25 mouse cellular contexts compared by ENCODE assay signal in genomic region chr6:80328391-80328790, GRCm38 (mm10).
DNase-seq lines count a peak whose midpoint lies in the region; ATAC-seq lines count a peak whose summit lies in the region.
"Had no signal": no experiment of that assay in that cellular context is flagged by ENCODE, and none has a peak within 500 bp of the region (broad histone marks: within the 10 kb centered on the region; RNA-seq: fewer than 3 reads in every experiment).

No protein-coding gene starts in this region.

- WGBS in kidney, embryonic 16.5 days = 58% methylated on average over 3 of the region's 3 CpGs
- WGBS in kidney, embryonic 15.5 days = 64% methylated on average over 3 of the region's 3 CpGs
- WGBS in forebrain, embryonic 13.5 days = 93% methylated on average over 3 of the region's 3 CpGs
- WGBS in midbrain, embryonic 13.5 days = 88% methylated on average over 3 of the region's 3 CpGs

- ATAC-seq in kidney, embryonic 16.5 days (ENCODE audit: low FRiP score, low TSS enrichment) = 0 out of 2 replicates have a peak, but pooled peaks have one; percentile 15
- no peak for ATAC-seq in kidney, embryonic 15.5 days (replicated peaks; ENCODE audit: low FRiP score)
- ATAC-seq in granulocyte monocyte progenitor cell, adult 5-6 weeks (replicated peaks; ENCODE audit: poor library complexity, severe bottlenecking) = peak; percentile 30
- ATAC-seq in forebrain, embryonic 13.5 days = no peak
- no peak for ATAC-seq in midbrain, embryonic 13.5 days
- ATAC-seq: activated CD4-positive, CD25-positive, alpha-beta regulatory T cell, adult 4 months; CD4-positive, CD25-positive, alpha-beta regulatory T cell, adult 4 months; forebrain, embryonic 14.5 days; forebrain, embryonic 16.5 days; Patski had no signal

- no peaks in the 10 kb centered on the region for H3K4me1 ChIP-seq in kidney, embryonic 16.5 days (ENCODE audit: insufficient read depth, low read length)
- no peaks in the 10 kb centered on the region for H3K4me1 ChIP-seq in kidney, embryonic 15.5 days
- no peaks in the 10 kb centered on the region for H3K4me1 ChIP-seq in forebrain, embryonic 13.5 days
- no peaks in the 10 kb centered on the region for H3K4me1 ChIP-seq in midbrain, embryonic 13.5 days (replicated peaks)
- H3K4me1 ChIP-seq: embryonic facial prominence, embryonic 10.5 days; embryonic facial prominence, embryonic 12.5 days had no signal

- H3K4me3 ChIP-seq in kidney, embryonic 16.5 days (ENCODE audit: low read length) = no peak overlapping the region
- H3K4me3 ChIP-seq in kidney, embryonic 15.5 days (replicated peaks) = no peak overlapping the region
- H3K4me3 ChIP-seq in forebrain, embryonic 13.5 days = no peak overlapping the region
- no peak overlapping the region for H3K4me3 ChIP-seq in midbrain, embryonic 13.5 days (replicated peaks)
- H3K4me3 ChIP-seq: embryonic facial prominence, embryonic 10.5 days; embryonic facial prominence, embryonic 12.5 days had no signal

- no peak overlapping the region for H3K4me2 ChIP-seq in kidney, embryonic 16.5 days (replicated peaks; ENCODE audit: low read depth, low read length)
- no peak overlapping the region for H3K4me2 ChIP-seq in kidney, embryonic 15.5 days
- no peak overlapping the region for H3K4me2 ChIP-seq in forebrain, embryonic 13.5 days
- H3K4me2 ChIP-seq in midbrain, embryonic 13.5 days (replicated peaks) = no peak overlapping the region
- H3K4me2 ChIP-seq: embryonic facial prominence, embryonic 12.5 days had no signal

- H3K36me3 ChIP-seq in kidney, embryonic 16.5 days (ENCODE audit: insufficient read depth, low read length) = no peaks in the 10 kb centered on the region
- H3K36me3 ChIP-seq in kidney, embryonic 15.5 days = no peaks in the 10 kb centered on the region
- H3K36me3 ChIP-seq in forebrain, embryonic 13.5 days (ENCODE audit: poor library complexity, severe bottlenecking) = no peaks in the 10 kb centered on the region
- H3K36me3 ChIP-seq in midbrain, embryonic 13.5 days = no peaks in the 10 kb centered on the region
- H3K36me3 ChIP-seq: embryonic facial prominence, embryonic 10.5 days; embryonic facial prominence, embryonic 12.5 days; G1E had no signal

- H3K27me3 ChIP-seq in kidney, embryonic 16.5 days (ENCODE audit: insufficient read depth, low read length) = no peaks in the 10 kb centered on the region
- H3K27me3 ChIP-seq in kidney, embryonic 15.5 days = no peaks in the 10 kb centered on the region
- no peaks in the 10 kb centered on the region for H3K27me3 ChIP-seq in forebrain, embryonic 13.5 days
- no peaks in the 10 kb centered on the region for H3K27me3 ChIP-seq in midbrain, embryonic 13.5 days
- H3K27me3 ChIP-seq: CH12.LX; embryonic facial prominence, embryonic 12.5 days; Patski had no signal

- no peaks in the 10 kb centered on the region for H3K9me3 ChIP-seq in kidney, embryonic 16.5 days (ENCODE audit: low read length)
- H3K9me3 ChIP-seq in kidney, embryonic 15.5 days (replicated peaks) = no peaks in the 10 kb centered on the region
- H3K9me3 ChIP-seq in forebrain, embryonic 13.5 days (replicated peaks) = no peaks in the 10 kb centered on the region
- no peaks in the 10 kb centered on the region for H3K9me3 ChIP-seq in midbrain, embryonic 13.5 days
- H3K9me3 ChIP-seq: embryonic facial prominence, embryonic 10.5 days; embryonic facial prominence, embryonic 12.5 days had no signal

- DNase-seq in kidney, postnatal 10 days = peak; percentile 4
- no peak for DNase-seq in kidney, postnatal 4 days
- peak; percentile 71 for DNase-seq in 416B (ENCODE audit: low read depth)
- DNase-seq: adrenal gland, postnatal 14 days; adrenal gland, postnatal 36 days; B cell, adult 2 months; cerebellum, adult 11-12 months; cerebellum, adult 2 months; cerebellum, adult 9-10 months; cerebellum, postnatal 10 days; cerebellum, postnatal 25 days had no signal

- H3K27ac ChIP-seq in kidney, embryonic 16.5 days (ENCODE audit: low read length) = no peak overlapping the region
- no peak overlapping the region for H3K27ac ChIP-seq in kidney, embryonic 15.5 days
- H3K27ac ChIP-seq in forebrain, embryonic 13.5 days = no peak overlapping the region
- no peak overlapping the region for H3K27ac ChIP-seq in midbrain, embryonic 13.5 days
- H3K27ac ChIP-seq: embryonic facial prominence, embryonic 10.5 days; embryonic facial prominence, embryonic 12.5 days had no signal

- no peak overlapping the region for H3K9ac ChIP-seq in kidney, embryonic 16.5 days (replicated peaks; ENCODE audit: low read length)
- no peak overlapping the region for H3K9ac ChIP-seq in kidney, embryonic 15.5 days
- H3K9ac ChIP-seq in forebrain, embryonic 13.5 days = no peak overlapping the region
- H3K9ac ChIP-seq in midbrain, embryonic 13.5 days (replicated peaks) = no peak overlapping the region
- H3K9ac ChIP-seq: embryonic facial prominence, embryonic 12.5 days had no signal

Comparison
In these comparisons a context has a peak if more than half of its experiments do, and no peak if none do; other contexts are left out.
1. ATAC-seq: peak in kidney, embryonic 16.5 days (single experiment) and granulocyte monocyte progenitor cell, adult 5-6 weeks (single experiment); none in kidney, embryonic 15.5 days (single experiment), forebrain, embryonic 13.5 days (single experiment) and midbrain, embryonic 13.5 days (single experiment).
2. DNase-seq: peak in kidney, postnatal 10 days (single experiment) and 416B (single experiment); none in kidney, postnatal 4 days (0 of 2).